Mouse (Mus musculus) G1E (cell line): ENCODE measurements at regions not wholly inside any gene's neighbourhood (a gene's known extent, or its start where the extent isn't known, plus 50 kb on each side); places are given as distances from the start of the nearest gene placed in this dataset.

Experiments
- ATAC-seq: 2 replicates; pipeline ENCODE4 v1.8.0; 2016; ENCODE audit warnings: mild to moderate bottlenecking; ENCODE audit not compliant: insufficient number of reproducible peaks, poor library complexity, low FRiP score, severe bottlenecking; ENCODE audit errors: extremely low read depth
- DNase-seq: peaks from one replicate; pipeline ENCODE4 v3.0.0; 2012; ENCODE audit warnings: low spot score
- H3K27me3 ChIP-seq: 2 replicates; pipeline ENCODE4 v1.6.1; 2012; ENCODE audit warnings: mild to moderate bottlenecking, low read length, inconsistent platforms; ENCODE audit not compliant: insufficient read depth
- H3K36me3 ChIP-seq: replicated peaks from 2 replicates; pipeline ENCODE3; 2012; ENCODE audit warnings: mild to moderate bottlenecking, inconsistent platforms
- H3K4me1 ChIP-seq: 2 replicates; pipeline ENCODE4 v1.6.1; 2012; ENCODE audit warnings: low read depth, low read length, inconsistent platforms, mixed read lengths; ENCODE audit not compliant: insufficient read depth
- H3K4me3 ChIP-seq: 2 replicates; pipeline ENCODE4 v1.5.1; 2012; ENCODE audit warnings: low read depth, mild to moderate bottlenecking, inconsistent platforms, low read length, moderate library complexity, mixed read lengths
- H3K9me3 ChIP-seq: replicated peaks from 2 replicates; pipeline ENCODE4 v1.6.1; 2012; ENCODE audit warnings: inconsistent platforms
- CTCF ChIP-seq: IDR thresholded peaks from 2 replicates; pipeline ENCODE4 v1.5.1; 2012; ENCODE audit warnings: low read depth, low read length, inconsistent platforms, mixed read lengths
- GATA1 ChIP-seq: IDR thresholded peaks from 2 replicates; pipeline ENCODE4 v1.6.1; 2012; ENCODE audit warnings: borderline replicate concordance, low read length, inconsistent platforms, mixed read lengths
- GATA2 ChIP-seq: IDR thresholded peaks from 2 replicates; pipeline ENCODE4 v1.6.1; 2012; ENCODE audit warnings: low read depth, low read length, inconsistent platforms, borderline replicate concordance
- POLR2AphosphoS5 ChIP-seq: IDR thresholded peaks from 2 replicates; pipeline ENCODE4 v1.6.1; 2012; ENCODE audit warnings: low read depth, low read length, inconsistent platforms; ENCODE audit not compliant: insufficient replicate concordance
- TAL1 ChIP-seq: conservative IDR thresholded peaks from 2 replicates; pipeline ENCODE4 v1.6.1; 2012; ENCODE audit warnings: low read depth, low read length, inconsistent platforms, mixed read lengths

DNA sequence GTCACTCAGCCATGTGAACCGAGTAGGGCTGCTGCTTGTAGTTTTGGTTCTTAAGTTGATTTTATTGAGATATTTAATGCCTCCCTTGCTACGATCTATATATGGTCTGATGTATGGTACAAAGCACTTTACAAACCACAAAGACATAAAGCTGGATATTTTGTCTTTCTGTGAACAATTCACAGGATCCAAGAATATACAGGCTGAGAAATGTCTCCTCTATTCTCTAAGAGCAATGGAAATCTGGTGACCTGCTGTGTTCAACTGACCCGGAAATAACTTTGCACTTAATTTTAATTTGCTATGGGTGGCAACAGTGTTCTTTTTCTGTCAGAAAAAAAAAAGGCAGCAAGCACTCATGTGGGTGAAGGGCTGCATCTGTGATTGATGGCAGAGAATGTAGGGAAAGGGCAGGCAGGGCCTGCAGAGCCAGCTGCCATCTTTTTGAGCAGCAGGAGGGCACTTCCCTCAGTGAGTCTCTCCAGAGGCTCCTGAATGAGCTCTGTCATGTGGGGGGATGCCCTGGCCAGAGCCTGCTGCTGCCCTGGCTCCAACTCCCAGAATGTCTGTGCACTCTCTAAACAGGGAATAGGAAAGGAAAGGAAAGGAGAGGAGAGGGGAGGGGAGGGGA lies 192.2 kb upstream of the Myt1l start:
- Histone ChIP-seq H3K9me3 (peaks cover 61% of the 10 kb centered on the region), H3K27me3 (no peaks in the 10 kb centered on the region), H3K4me3 (no peak overlapping the region), H3K4me1 (no peaks in the 10 kb centered on the region), H3K36me3 (no peaks in the 10 kb centered on the region)
- DNase-seq (no peak), ATAC-seq (no peak)
- TF ChIP-seq GATA1 (no peak), GATA2 (no peak), POLR2AphosphoS5 (no peak), TAL1 (no peak), CTCF (no peak)

GRCm38 (mm10) chr12:29337336-29337735 lies 190.8 kb upstream of the Myt1l start:
- ATAC-seq (no peak), DNase-seq (no peak)
- no peak overlapping the region for H3K4me3 ChIP-seq
- H3K36me3 ChIP-seq, result no peaks in the 10 kb centered on the region
- TF ChIP-seq GATA1, result no peak
- no peak for TF ChIP-seq POLR2AphosphoS5
- TF ChIP-seq GATA2, result no peak
- no peak for TF ChIP-seq TAL1
- no peak for TF ChIP-seq CTCF
- no peaks in the 10 kb centered on the region for H3K4me1 ChIP-seq
- H3K9me3 ChIP-seq, result peaks cover 61% of the 10 kb centered on the region
- H3K27me3 ChIP-seq, result no peaks in the 10 kb centered on the region

DNA sequence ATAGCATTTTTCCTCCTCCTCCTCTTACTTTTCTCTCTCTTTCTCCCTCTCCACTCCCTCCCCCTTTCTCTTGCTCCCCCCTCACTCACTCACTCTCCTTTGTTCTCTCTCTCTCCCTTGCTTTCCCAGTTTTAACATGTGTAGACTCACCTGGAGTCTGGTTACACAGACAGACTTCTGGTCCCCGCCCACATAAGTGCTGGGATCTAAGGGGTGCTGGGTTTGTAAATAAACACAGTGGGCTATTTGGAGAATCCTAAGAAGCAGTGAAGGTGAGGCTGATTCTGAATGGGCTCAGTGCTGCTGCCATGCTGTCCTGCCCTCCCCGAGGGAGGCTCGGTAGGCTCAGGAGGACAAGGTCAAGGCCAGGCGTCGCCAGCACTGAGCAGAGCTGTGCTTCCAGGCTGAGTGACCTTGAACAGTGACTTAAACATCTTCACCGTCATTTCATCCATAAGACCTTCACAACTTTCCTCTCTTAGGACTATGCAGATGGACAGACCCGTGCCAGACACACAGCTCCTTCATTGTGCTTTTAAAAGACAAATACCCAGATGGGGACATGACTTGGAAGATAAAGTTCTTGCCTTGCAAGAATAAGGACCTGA lies 186.7 kb upstream of the Myt1l start:
- Histone ChIP-seq H3K4me1 (no peaks in the 10 kb centered on the region), H3K27me3 (no peaks in the 10 kb centered on the region), H3K4me3 (no peak overlapping the region), H3K36me3 (no peaks in the 10 kb centered on the region), H3K9me3 (peaks cover 68% of the 10 kb centered on the region)
- TF ChIP-seq GATA1, result no peak
- no peak for TF ChIP-seq CTCF
- TF ChIP-seq TAL1, result no peak
- no peak for TF ChIP-seq GATA2
- TF ChIP-seq POLR2AphosphoS5, result no peak
- no peak for ATAC-seq
- no peak for DNase-seq

GRCm38 (mm10) chr12:29343147-29343852 lies 184.9 kb upstream of the Myt1l start:
- Histone ChIP-seq H3K36me3 (no peaks in the 10 kb centered on the region), H3K27me3 (no peaks in the 10 kb centered on the region), H3K4me3 (no peak overlapping the region), H3K9me3 (peaks cover 66% of the 10 kb centered on the region), H3K4me1 (no peaks in the 10 kb centered on the region)
- ATAC-seq (no peak), DNase-seq (no peak)
- no peak for TF ChIP-seq GATA1
- TF ChIP-seq POLR2AphosphoS5, result no peak
- TF ChIP-seq CTCF, result no peak
- no peak for TF ChIP-seq GATA2
- TF ChIP-seq TAL1, result no peak

DNA sequence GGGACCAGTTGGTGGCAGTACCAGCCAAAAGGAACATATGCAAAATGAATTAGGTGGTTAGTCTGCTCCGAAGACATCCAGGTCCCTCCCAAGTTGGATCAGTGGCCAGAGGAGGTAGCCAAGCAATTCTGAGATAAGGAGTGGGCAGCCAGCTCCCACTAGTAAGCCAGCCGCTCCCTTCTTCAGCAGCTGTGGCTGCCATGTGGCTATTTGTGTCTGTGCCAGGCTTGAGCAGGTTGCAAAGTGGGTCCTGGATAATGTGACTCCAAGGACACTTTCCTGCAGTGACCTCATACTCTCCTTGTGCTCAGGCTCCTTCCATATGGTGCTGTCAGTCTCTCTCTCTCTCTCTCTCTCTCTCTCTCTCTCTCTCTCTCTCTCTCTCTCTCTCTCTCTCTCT lies 179.5 kb upstream of the Myt1l start:
- Histone ChIP-seq H3K9me3 (peaks cover 75% of the 10 kb centered on the region), H3K4me3 (no peak overlapping the region), H3K4me1 (no peaks in the 10 kb centered on the region), H3K36me3 (no peaks in the 10 kb centered on the region), H3K27me3 (no peaks in the 10 kb centered on the region; the same call in 1 of the 2 replicates)
- no peak for TF ChIP-seq POLR2AphosphoS5
- TF ChIP-seq GATA2, result no peak
- TF ChIP-seq GATA1, result no peak
- no peak for TF ChIP-seq TAL1
- ATAC-seq (no peak), DNase-seq (no peak)

- Histone ChIP-seq H3K27me3 (no peaks in the 10 kb centered on the region; the same call in 1 of the 2 replicates), H3K36me3 (no peaks in the 10 kb centered on the region), H3K4me3 (no peak overlapping the region), H3K9me3 (peaks cover 78% of the 10 kb centered on the region), H3K4me1 (no peaks in the 10 kb centered on the region)
- DNase-seq, result no peak
- ATAC-seq, result no peak
- TF ChIP-seq TAL1 (no peak), POLR2AphosphoS5 (no peak), GATA2 (no peak), CTCF (no peak), GATA1 (no peak)
Measured at GRCm38 (mm10) chr12:29349146-29349850, 178.9 kb upstream of the Myt1l start.
